Mouse (Mus musculus) E14TG2a.4 (cell line): ENCODE measurements around the gene Rogdi.

ENCODE experiments used
- H3K27me3 ChIP-seq: 2 replicates; pipeline ENCODE4 v1.6.1; 2014; ENCODE audit warnings: low read length, control low read depth; ENCODE audit not compliant: insufficient read depth
- H3K36me3 ChIP-seq: 2 replicates; pipeline ENCODE4 v1.6.1; 2014; ENCODE audit warnings: low read length, control low read depth; ENCODE audit not compliant: insufficient read depth
- H3K4me1 ChIP-seq: replicated peaks from 2 replicates; pipeline ENCODE4 v1.6.1; 2014; ENCODE audit warnings: low read depth, low read length, control low read depth
- H3K4me3 ChIP-seq: replicated peaks from 2 replicates; pipeline ENCODE4 v1.5.1; 2014; ENCODE audit warnings: mild to moderate bottlenecking, low read length
- H3K9me3 ChIP-seq: 2 replicates; pipeline ENCODE4 v1.6.1; 2014; ENCODE audit warnings: low read length, control low read depth
- CTCF ChIP-seq: conservative IDR thresholded peaks from 2 replicates; pipeline ENCODE4 v1.5.1; 2014; ENCODE audit warnings: low read length
- NANOG ChIP-seq: IDR thresholded peaks from 2 replicates; pipeline ENCODE4 v1.6.1; 2014; ENCODE audit warnings: borderline replicate concordance, low read length, mixed read lengths
- POU5F1 ChIP-seq: IDR thresholded peaks from 2 replicates; pipeline ENCODE4 v1.6.1; 2014; ENCODE audit warnings: low read length, borderline replicate concordance

Rogdi gene

DNA sequence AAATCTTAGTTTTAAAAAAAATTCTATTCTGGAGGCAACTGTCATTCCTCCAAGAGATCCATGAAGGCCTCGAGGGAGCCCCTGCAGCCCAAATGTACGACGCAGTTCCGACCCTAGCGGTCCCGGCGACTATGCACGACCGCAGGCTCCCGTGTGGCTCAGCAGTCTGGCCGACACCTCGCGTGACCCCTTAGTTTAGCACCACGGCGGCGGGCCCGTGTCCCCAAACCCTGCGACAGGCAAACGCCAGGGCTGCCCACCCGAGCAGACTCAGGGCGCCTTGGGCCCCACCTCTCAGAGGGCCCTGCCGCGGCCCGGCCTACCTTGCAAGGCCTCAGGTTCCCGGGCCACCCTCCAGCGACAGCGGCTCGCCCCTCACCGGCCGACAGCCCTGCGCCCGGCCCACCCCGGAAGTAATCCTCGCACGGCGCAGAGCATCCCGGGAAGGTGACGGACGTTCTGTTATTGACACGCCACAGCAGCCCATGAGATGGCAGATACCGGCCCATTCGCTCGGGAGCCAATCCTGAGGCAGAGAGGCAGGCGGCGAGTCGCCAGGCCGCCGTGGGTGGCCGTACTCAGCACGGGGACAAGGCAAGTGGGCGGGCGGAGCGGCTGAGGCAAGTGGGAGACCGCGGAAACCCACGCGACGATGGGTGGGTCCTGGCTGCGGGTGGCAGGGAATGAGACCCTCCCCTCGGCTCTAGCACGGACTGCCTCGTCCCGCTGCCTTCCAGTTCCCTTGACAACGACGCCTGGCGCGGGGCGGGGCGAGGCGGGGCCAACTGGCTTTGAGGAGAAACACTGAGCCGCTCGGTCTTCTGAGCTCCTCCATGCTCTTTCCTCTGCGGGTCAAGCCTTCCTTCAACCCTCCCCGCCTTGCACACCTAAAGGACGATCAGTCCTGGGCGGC, 49.3 kb downstream of the Rogdi start, which contains the start of gene Anks3:
Anks3 (minus strand) TSS at position 409 of the 913 bp plus-strand sequence.
- Histone ChIP-seq H3K4me3 (peak within 1 kb of the TSS; percentile 94), H3K4me1 (peaks cover 29% of the 10 kb centered on the region), H3K27me3 (no peaks in the 10 kb centered on the region), H3K9me3 (no peaks in the 10 kb centered on the region), H3K36me3 (peaks cover 32% of the 10 kb centered on the region)
- TF ChIP-seq CTCF = no peak

DNA sequence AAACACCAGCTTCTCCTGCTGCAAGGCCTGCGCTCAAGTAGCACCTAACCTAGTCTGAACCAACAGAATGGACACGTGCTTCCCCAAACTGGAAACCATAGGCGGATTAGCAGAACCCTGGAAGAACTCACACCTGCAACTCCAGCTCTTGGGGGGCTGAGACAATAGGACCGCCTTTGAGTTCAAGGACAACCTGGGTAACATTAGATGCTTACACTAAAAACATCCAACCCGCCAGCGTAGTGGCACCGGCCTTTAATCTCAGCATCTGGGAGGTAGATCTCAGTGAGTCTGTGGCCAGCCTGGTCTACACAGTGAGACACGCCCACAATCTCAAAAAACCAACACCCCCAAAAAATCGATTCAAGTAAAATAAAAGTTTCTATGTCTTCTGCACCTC, 50.0 kb downstream of the Rogdi start:
- Histone ChIP-seq H3K9me3 (no peaks in the 10 kb centered on the region), H3K4me3 (peak overlapping the region; percentile 94), H3K36me3 (peaks cover 29% of the 10 kb centered on the region), H3K4me1 (peaks cover 29% of the 10 kb centered on the region), H3K27me3 (no peaks in the 10 kb centered on the region)
- TF ChIP-seq NANOG = no peak
- TF ChIP-seq CTCF = no peak
- no peak for TF ChIP-seq POU5F1

DNA sequence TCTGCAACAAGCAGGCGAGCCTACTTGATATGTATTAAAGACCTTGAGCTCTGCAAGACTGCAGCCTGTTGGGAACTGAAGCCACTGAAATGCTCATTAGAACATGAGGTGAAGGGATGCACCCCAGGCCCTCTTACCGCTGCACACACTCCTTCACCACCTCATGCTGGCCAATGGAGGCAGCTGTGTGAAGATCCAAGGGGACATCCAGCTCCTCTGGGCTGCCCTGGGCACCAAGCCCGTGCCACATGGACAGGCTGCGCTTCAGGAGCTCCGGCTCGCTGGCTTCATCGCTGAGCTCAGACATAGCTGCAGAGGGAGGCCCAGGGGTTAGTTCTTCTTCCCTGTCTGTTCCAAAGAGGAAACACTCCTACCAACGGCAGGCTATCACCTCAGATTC, 53.1 kb downstream of the Rogdi start:
- TF ChIP-seq NANOG (no peak), CTCF (no peak), POU5F1 (no peak)
- H3K36me3 ChIP-seq = peaks cover 46% of the 10 kb centered on the region
- no peaks in the 10 kb centered on the region for H3K9me3 ChIP-seq
- no peak overlapping the region for H3K4me3 ChIP-seq
- H3K27me3 ChIP-seq = no peaks in the 10 kb centered on the region
- H3K4me1 ChIP-seq = peaks cover 25% of the 10 kb centered on the region
